Mouse (Mus musculus) mouse trophoblast stem cell (cell line): ENCODE data around the gene Foxo6.

Experiments
- in situ Hi-C, 2 experiments: fragments of 300-500 bp; cut with MseI, MboI; formaldehyde crosslinking; loops; 2 replicates in 1 of 2; 3 replicates in 1 of 2; pipeline ENCODE4 v1.15.1; 2025

Gene Foxo6

DNA sequence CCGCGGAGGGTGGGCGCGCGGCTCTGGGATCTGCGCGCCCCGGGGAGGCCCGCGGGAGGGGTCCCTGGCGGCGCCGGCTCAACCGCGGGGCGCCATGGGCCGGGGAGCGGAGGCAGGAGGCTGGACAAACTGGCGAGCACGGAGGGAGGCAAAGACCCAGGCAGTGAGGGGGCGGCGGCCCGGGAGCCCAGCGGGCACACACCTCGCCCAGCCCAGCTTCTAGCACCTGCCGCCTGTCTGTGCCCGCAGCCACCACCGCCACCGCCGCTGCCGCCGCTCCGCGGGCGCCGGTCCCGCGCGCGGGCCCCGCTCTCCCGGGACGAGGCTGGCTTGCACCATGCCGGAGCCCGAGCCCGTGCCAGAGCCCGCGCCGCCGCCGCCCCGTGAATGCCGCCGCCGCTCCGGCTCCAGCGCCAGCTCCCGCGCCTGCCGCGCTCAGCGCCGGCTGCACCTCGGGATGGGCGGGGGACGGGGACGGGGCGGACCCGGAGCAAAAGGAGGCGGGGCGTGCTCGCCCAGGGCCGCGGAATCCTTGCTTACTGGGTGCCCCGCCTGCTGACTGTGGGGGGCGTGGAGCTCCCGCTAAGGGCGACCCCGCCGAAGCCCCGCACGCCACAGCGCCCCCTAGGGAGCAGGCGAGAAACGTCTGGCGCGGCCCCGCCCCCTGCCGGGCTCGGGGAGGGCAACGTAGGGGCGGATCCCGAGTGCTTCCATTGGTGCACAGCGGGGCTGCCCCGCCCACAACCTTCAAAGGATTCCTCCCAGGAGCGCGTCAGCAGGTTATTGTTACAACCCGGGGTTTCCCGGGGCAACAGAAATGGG, at the start of gene Foxo6:
Gene Foxo6, minus strand, starts transcription at position 60 of the 822 bp plus-strand sequence.
- in situ Hi-C loops = no loop called here

DNA sequence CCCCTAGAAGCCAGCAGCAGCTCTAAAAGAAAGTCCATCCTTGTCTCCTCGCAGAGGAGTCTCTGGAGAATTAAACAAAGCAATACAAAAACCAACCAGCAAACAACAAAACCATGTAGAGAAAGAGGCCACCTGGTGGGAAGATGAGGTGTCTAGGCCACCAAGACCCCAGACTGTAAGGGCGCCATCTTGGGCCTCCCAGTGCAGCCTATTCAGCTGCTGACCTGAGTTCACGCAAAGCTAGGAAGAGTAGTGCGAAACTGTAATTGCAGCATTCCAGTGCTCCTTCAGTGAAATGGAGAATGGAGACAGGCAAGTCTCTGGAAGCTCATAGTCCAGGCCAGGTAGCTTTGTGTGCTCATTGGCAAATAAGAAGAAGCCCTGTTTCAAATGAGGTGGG, 47.2 kb upstream of the Foxo6 start:
- in situ Hi-C loops = no loop called here

DNA sequence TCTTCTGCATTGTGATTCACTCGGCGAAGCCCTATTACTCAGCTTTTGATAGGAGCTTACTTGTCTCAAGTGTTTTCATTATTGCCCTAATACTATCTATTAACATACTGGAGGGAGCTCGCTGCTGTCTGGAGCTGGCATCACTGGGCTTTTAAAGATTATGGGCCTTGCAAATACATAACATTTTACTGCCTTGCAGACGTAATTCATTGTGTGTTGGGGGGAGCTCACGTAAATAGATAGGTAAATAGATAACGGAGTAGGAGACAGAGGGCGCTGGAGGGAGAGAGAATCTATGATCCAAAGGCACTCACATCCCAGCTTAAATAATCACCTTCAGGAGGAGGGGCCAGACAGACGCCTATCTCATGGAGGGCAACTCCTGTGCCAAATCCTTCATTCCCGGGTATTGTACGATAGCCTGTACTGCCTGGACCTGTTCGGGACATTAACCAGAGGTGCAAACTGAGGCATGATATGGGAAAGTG, 45.8 kb upstream of the Foxo6 start:
- in situ Hi-C loops = no loop called here

DNA sequence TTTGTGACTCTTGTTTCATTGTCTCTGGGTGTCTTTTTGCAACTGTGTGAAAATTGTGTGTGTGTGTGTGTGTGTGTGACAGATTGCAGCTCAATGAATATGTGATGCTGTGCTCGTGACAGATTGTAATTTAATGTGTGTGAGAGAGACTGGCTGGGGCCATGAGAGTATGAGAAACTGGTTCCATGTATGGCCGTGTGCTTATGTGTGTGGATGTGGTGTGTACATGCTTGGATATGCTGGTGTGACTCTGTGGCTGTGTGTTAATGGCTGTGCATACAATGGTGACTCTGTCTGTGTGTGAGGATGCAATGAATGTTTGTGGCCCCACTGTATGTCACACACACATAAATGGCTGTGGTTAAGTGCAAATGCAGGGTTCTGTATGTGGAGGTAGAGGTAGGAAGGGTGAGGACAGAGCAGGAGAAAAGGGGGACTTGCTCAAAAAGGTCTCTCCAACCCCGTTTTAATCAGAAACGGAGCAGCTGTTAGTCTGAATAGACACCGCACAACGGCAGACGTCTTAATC, 45.3 kb upstream of the Foxo6 start:
- in situ Hi-C loops = no loop called here

DNA sequence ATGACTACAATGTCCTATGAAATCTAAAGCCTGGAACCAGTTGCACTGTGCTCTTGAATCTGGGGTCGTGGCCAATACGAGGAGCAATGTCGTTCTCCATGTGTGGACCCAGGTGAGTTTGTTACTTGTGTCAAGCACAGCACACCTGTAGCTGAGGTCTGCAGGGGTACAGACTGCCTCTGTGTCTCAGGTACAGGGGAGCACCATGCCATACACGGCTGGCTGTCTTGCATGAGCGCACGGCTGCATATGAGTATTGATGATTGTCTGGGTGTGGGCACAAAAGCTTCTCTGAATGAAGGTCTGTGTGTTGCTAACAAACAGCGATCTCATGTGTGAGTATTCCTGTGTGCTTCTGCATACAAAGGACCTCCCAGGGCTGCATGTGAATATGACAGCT, 44.8 kb upstream of the Foxo6 start:
- in situ Hi-C loops = no loop called here

DNA sequence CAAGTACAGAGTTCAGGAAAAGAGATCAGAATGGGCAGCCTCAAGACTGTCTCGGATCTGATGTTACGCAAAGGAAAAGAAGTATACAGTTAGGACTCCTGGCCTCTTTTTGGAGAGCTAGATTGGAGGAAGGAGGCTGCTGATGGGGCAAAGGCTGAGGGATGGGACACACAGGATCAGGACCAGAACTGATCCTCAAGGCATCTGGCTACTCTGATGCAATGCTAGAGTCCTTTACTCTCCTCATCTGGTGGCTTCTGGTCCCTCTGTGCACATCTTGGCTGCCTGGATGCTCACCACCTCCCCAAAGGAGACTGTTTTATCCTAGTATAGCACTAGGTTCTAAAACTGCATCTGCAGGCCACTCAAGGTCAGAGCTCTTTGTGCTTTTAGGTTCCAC, 44.4 kb upstream of the Foxo6 start:
- in situ Hi-C loops = no loop called here

DNA sequence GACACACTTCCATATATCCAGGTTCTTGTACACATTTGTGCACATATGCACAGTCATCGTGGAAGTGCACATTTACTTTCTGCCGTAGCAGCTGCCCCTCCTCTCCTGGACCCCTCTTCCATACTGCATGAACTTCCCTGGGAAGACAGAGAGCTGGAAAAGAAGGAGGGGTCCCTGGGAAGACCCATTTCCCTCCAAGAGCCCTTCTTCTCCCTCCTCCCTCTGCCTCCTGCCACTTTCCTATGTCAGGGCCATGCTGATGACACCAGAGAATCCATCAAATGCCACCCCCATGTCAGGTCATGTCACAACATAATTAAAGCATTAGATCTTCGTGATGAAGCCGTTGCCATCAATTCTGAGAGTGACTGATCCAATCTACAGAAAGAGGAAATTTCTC, 38.6 kb upstream of the Foxo6 start:
- in situ Hi-C loops = no loop called here

DNA sequence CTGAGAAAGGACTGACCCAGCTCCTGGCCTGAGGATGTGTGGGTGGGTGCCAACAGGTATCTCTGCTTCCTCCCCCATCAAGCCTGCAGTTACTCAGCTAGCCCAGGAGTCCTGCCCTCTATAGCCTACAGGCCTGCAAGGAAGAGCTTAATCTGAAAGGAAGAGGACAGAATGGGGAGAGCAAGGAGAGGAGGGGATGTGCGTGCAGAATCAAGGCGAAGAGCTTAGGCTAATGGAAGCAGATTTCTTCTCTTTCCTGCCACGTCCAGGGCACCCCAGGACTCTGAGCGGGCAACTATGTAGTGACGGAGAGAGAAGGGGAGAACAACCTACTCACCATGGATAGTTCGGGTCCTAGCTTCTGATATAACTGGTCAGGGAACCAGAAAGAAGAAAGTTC, 37.9 kb upstream of the Foxo6 start:
- in situ Hi-C loops = no loop called here

DNA sequence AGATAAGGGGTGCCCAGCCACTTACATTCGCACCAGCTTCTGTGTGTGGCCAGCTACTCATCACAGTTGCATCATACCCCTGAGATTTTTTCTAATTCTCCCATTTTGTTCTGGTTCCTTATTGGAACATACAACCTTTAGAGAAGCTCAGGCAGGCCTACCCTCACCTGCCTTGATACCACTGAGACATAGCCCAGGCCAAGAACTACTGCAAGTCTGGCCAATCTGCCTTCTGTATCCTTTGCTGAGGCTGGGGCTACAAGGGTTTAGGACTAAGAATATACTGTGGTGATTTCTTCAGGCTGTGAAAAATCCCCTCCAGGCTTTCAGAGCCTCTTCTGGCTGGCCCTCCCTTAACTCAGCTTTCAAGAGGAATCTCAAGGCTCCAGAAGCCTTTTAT, 36.7 kb upstream of the Foxo6 start:
- in situ Hi-C loops = no loop called here

DNA sequence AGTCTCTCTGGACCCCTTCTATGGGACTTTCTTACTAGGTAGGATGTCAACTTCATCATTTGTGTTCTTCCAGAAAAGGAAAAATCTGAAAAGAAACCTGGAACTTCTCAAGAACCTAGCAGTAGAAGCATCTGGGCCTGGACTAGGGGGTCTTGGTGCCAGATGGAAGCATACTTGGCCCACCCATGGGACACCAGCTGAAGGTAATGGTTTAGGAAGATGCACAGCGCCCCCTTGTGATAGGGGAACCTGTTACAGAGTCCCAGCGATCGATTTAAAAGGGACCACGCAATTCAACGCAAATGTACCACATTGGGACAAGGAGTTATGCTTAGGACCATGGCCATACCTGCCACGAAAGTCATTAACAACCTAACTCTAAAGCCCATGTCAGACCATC, 36.0 kb upstream of the Foxo6 start:
- in situ Hi-C loops = no loop called here

DNA sequence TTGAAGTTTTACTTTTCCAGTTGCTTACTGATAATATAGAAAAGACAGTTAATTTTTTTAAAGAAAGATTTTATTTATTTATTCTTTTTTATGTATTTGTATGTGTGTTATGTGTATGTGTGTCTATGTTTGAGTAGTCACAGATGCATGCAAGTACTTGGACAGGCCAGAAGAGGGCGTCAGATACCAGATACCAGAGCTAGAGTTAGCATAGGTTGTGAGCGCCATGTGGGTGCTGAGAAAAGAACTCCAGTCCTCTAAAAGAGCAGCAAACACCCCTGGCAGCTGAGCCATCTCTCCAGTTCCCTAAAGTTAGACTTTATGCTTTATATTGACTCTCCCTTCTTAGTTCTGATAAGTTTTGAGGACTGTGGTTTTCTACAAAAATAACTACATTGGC, 30.4 kb upstream of the Foxo6 start:
- in situ Hi-C loops = no loop called here

DNA sequence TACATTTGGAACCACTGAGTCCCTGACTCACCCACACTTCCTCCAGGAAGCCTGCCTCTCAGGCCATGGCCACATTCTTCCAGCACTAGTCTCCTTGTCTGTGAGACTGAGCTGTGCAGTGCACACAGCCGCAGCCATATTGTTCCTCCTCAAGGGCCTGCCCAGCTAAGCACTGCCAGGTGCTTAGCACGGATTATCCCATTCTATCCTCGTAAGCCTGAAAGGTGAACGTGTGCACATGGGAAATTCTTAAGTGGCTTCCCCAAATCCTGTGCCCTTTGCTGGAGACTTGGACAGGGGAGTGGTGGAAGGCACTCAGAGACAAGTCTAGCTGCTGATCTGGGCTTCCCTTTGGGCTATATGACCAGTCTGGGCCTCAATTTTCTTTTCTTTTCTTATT, 29.6 kb upstream of the Foxo6 start:
- in situ Hi-C loops = no loop called here

DNA sequence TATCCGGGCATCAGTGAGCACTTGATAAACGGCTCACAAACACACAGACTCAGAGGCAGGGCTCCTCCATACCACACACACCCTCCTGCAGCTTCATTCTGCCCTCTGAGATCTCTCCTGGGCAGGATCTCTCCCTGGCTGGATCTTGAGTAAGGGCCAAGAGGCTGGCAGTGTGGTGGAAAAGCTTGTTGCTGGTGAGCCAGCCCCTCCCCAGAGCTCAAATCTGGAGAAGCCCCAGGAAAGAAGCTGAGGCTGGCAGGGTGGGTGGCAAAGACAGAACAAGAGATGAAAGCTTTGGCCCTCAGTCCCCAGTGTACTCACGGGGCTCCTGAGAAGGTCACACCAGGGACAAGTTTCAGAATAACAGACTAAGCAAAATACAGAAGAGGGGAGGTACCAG, 27.4 kb upstream of the Foxo6 start:
- in situ Hi-C loops = no loop called here

DNA sequence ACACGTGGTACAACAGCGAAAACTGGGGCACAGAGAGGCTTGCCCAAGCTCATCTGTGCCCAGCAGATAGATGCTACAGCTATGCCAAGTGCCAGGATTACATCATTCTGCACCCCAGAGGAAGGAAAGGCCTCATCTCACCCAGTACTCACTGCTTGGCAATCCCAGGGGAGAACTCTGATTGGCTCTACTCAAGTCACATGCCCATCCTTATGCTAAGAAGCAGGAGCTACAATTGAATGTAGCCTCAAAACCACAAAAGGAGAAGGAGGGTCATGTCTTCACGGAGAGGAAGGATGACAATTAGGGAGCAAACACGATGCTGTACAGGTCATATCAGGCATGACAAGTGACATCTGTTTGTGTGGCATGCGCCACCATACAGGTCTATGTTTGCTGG, 26.2 kb upstream of the Foxo6 start:
- in situ Hi-C loops = no loop called here

DNA sequence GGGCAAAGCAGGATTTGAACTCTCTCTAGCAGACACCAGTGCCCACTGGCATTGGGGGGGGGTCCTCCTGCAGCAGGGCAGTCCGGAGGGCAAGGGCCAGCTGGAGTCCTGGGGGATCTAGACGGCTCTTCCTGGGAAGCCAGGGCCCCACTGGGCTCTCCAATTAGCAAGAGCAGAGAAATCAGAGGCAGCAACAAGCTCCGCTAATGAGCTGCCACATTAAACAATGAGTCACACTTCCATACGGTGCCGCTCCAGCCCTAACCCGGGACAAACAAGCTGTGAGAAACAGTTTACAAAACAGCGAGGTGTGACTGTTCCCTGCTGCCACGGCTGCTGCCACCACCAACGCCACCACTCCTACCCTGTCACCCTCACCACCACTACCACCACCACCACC, 17.4 kb upstream of the Foxo6 start:
- in situ Hi-C loops = no loop called here

DNA sequence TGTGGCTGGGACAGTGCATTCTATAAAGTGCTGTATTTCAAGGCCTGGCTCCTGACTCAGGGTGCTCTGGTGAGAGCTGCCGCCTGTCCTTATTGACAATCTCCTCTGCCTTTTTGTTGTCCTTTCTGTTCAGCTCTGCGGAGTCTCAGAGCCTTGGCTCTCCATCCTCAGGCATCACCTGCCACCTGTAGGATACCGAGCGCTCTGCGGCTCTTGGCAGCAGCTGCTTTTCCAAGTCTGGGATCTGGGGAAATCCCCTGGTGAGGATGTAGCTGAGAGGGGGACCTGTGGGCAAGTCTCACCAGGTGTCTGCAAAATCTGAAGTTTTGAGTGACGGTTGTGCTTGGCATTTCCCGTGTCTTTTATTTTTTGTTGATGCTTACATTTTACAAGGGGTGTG, 12.1 kb upstream of the Foxo6 start:
- in situ Hi-C loops = no loop called here

DNA sequence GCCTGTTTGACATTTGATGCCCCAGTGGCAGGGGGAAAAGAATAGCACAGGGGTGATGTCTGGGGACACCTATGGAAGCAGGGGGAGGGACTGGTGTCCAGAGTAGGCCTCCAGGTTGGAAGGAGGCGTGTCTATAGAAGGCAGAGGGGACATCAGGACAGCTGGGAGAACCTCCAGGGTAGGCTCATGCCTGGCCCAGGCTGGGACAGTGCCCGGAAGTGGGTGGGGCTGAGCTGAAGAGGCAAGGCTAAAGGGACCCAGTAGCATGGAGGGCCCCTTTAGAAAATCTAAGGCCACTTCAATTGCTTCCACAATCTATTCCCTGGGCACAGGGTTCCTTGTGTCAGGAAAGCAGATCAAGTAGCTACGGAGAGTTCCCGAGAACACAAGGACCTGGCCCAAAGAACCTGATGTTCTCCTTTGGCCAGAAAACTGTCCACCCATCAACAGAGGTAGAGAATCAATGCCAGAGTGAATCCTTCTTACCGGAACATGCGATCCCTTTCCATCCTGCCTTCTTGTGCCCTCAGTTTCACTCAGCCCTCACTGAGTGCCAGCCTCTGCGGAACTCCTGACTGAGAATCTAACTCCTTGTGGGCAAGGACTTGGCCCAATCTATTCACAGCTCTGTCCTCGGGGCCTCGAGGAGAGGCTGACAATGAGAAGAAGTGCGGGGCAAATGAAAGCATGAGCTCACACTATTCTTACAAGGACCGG, 4.1 kb upstream of the Foxo6 start:
- in situ Hi-C loops = no loop called here

DNA sequence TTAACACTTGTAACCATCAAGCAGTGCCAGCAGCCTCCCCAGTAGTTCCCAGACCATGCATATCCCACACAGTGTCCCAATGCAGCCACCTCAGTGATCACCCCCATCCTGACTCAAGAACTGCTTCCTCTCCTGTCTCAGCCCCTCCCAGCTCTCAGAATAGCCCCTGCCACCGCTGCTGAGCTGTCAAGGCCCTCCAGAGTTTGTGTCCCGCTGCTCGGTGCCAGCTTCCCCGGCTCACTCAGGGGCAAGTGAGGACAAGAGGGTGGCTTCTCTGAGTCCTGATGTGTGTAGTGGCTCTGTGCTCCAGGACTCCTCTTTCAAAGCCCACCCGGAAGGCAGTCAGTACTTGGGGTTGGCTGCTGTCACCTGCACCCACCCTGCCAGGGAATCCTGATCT, 3.3 kb upstream of the Foxo6 start:
- in situ Hi-C loops = no loop called here

DNA sequence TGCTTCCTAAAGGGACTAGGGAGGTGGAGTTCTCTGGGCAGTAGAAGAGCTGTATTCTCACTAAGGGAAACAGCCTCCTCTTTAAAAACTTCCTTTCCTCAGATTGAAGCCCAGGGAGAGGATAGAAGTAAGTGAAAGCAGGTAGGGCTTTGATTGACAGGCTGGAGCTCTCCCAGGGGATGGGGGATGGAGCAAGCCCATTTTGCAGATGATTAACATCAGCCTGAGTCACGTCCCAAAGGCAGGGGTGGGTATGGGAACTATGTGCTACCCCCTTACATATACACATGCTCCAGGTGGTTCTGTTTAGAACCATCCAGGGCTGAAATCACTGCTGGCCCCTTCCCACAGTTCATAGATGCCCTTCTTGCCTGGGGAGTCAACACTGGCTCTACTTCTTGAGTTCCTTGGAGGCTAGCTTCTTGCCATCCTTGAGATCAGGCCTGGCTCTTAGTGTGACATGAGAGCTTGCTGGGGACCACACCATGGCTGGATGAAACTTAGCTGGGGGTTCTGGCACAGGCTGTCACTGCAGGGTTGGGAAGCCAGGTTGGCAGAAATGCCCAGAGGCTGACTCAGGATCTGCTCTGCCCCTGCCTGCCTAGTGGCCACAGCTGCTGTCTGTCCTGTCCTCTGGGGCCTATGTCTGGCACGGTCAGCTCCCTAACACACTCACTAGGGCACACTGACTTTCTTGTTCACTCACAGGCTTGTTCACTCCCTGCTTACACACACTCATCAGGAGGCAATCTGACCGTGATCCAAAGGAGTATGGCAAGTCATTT, 2.2 kb upstream of the Foxo6 start:
- in situ Hi-C loops = no loop called here

DNA sequence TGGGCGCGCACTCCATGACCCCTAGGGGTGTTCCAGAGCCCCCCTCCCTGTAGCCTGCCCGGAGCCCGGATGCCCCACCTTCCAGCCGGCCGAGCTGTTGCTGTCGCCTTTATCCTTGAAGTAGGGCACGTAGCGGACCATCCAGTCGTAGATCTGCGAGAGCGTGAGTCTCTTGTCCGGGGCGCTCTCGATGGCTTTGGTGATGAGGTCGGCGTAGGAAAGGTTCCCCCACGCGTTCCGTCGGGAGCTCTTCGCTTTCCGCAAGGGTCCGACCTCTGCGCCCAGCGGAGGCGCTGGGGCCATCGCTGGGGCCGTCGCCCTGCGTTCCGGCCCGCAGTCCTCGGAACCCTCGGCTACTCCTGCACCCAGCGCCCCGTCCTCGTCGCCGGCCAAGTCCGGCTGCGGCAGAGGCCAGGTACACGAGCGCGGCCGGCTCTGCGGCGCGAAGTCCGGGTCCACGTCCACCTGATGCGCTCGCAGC, 348 bp downstream of the Foxo6 start:
- in situ Hi-C loops = no loop called here

DNA sequence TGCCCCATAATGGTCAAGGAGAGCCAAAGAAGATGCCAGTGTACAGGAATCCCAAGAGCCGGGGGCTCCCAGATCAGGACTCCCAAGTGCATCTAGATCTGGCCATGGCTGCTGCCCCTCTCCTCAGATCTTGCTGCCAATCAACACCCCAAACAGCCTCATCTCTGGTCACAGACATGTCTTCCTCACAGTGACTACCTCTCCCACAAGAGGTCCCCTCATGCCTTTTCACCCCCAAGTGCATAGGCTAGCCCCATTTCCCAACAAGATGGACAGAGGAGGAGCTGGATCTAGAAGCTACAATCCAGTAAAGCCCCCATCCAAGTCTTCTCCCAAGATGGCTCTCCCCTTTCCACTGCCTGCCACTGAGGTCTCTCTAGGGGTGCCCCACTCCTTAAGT, 1.4 kb downstream of the Foxo6 start:
- in situ Hi-C loops = no loop called here

DNA sequence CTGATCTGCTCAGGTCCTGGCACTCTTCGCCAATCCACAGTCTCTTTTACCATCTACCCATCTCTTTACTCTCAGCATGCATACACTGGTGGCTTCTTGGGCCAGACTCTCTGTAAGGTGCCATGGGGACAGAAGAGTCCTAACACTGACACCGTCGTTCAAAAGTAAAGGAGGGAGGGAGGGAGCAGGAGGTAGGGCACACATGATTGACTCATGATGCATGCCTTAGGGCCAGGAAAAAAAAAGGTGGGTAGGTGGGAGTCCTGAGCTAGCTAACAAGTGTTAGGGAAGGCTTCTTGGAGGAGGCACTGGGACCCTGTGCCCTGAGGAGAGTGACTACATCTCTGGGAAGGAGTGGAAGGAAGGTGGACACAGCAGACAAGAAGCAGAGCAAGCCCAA, 1.9 kb downstream of the Foxo6 start:
- in situ Hi-C loops = no loop called here
